Mouse (Mus musculus) forebrain, embryonic 16.5 days (tissue): ENCODE results near the gene Lage3. TPM values are rescaled to one million over a fixed set of nuclear protein-coding genes. Genes with fewer than 3 reads are reported as not detected.
"Not testable (repeated sequence)": the region's sequence is repeated elsewhere in the genome, so short reads cannot be mapped to it uniquely, and the experiment has no call there.

ENCODE experiments used
- ATAC-seq: fragments of 200-750 bp; cut with Nextera tagmentation; 2 replicates; pipeline ENCODE4 v1.8.0; 2017; ENCODE audit warnings: mild to moderate bottlenecking, moderate library complexity
- H3K27ac ChIP-seq: fragments of 300-500 bp; sonication (generic); 2 replicates; pipeline ENCODE4 v1.5.1; 2014; ENCODE audit warnings: low read length, control low read depth
- H3K27me3 ChIP-seq: fragments of 300-500 bp; sonication (generic); replicated peaks from 2 replicates; pipeline ENCODE4 v1.6.1; 2014; ENCODE audit warnings: low read length; ENCODE audit not compliant: control insufficient read depth, insufficient read depth
- H3K36me3 ChIP-seq: fragments of 300-500 bp; sonication (generic); 2 replicates; pipeline ENCODE4 v1.6.1; 2014; ENCODE audit not compliant: control insufficient read depth, insufficient read depth
- H3K4me1 ChIP-seq: fragments of 300-500 bp; sonication (generic); replicated peaks from 2 replicates; pipeline ENCODE4 v1.6.1; 2014; ENCODE audit warnings: low read length; ENCODE audit not compliant: control insufficient read depth, insufficient read depth
- H3K4me2 ChIP-seq: fragments of 300-500 bp; sonication (generic); 2 replicates; pipeline ENCODE4 v1.6.1; 2014; ENCODE audit warnings: mild to moderate bottlenecking, low read length, control low read depth
- H3K4me3 ChIP-seq: fragments of 300-500 bp; sonication (generic); replicated peaks from 2 replicates; pipeline ENCODE4 v1.5.1; 2014; ENCODE audit warnings: mild to moderate bottlenecking, low read length, control low read depth
- H3K9ac ChIP-seq: fragments of 300-500 bp; sonication (generic); replicated peaks from 2 replicates; pipeline ENCODE4 v1.6.1; 2014; ENCODE audit warnings: low read depth, low read length, control low read depth
- H3K9me3 ChIP-seq: fragments of 300-500 bp; sonication (generic); 2 replicates; pipeline ENCODE4 v1.6.1; 2016; ENCODE audit warnings: low read length; ENCODE audit not compliant: control insufficient read depth
- WGBS: fragments of 180-500 bp; shearing (Covaris S2); extraction: QIAGEN DNeasy Blood & Tissue Kit; methylation state at CpG from one replicate; pipeline ENCODE4 v1.1.7; 2014; 5-methylcytosine and 5-hydroxymethylcytosine counted together
- polyA plus RNA-seq: library from polyadenylated mRNA; unstranded; fragments of >200 nt; fragmentation: Nextera tagmentation; extraction: Ambion mirVana; gene quantifications from 2 replicates; pipeline ENCODE4 v1.2.1, GENCODE M21; 2015

Gene Lage3
- polyA plus RNA-seq, 1 experiment from 2014 or later: 68.0 TPM

GRCm38 (mm10) chrX:74357069-74357468, 3.7 kb upstream of the Lage3 start:
- ATAC-seq, H3K4me3 ChIP-seq, H3K36me3 ChIP-seq, H3K9ac ChIP-seq, H3K4me2 ChIP-seq, H3K27ac ChIP-seq, H3K27me3 ChIP-seq, H3K9me3 ChIP-seq, H3K4me1 ChIP-seq: not testable (repeated sequence)
- 90% methylated on average over 2 of the region's 3 CpGs for WGBS

GRCm38 (mm10) chrX:74352645-74353466, 562 bp downstream of the Lage3 start:
- no peaks in the 10 kb centered on the region for H3K9me3 ChIP-seq
- WGBS: 24% methylated on average over 13 of the region's 13 CpGs
- no peaks in the 10 kb centered on the region for H3K36me3 ChIP-seq
- peak overlapping the region; percentile 31; the same call in 1 of the 2 replicates for H3K27ac ChIP-seq
- no peaks in the 10 kb centered on the region for H3K27me3 ChIP-seq
- H3K4me2 ChIP-seq: peak overlapping the region; percentile 64
- ATAC-seq: peak; percentile 58
- peak overlapping the region; percentile 57 for H3K9ac ChIP-seq
- H3K4me1 ChIP-seq: peaks cover 4% of the 10 kb centered on the region; the same call in 1 of the 2 replicates
- peak overlapping the region; percentile 49 for H3K4me3 ChIP-seq

- peaks cover 35% of the 10 kb centered on the region for H3K4me1 ChIP-seq
Measured at GRCm38 (mm10) chrX:74330166-74330930, 23.1 kb downstream of the Lage3 start.

GRCm38 (mm10) chrX:74329215-74329671, 24.2 kb downstream of the Lage3 start:
- Histone ChIP-seq H3K4me2 (peak overlapping the region; percentile 71), H3K9me3 (no peaks in the 10 kb centered on the region), H3K4me1 (peaks cover 35% of the 10 kb centered on the region), H3K27me3 (no peaks in the 10 kb centered on the region), H3K4me3 (peak overlapping the region; percentile 48), H3K27ac (peak overlapping the region; percentile 92), H3K36me3 (no peaks in the 10 kb centered on the region), H3K9ac (peak overlapping the region; percentile 72)
- WGBS: 25% methylated on average over 10 of the region's 10 CpGs
- ATAC-seq: peak; percentile 60

More at GRCm38 (mm10) chrX:74330166-74330930, 23.1 kb downstream of the Lage3 start:
- H3K4me3 ChIP-seq: peak overlapping the region; percentile 48
- ATAC-seq: no peak
- no peaks in the 10 kb centered on the region for H3K9me3 ChIP-seq
- peak overlapping the region; percentile 72 for H3K9ac ChIP-seq
- peak overlapping the region; percentile 71 for H3K4me2 ChIP-seq
- WGBS: 21% methylated on average over 2 of the region's 2 CpGs
- no peaks in the 10 kb centered on the region for H3K27me3 ChIP-seq
- H3K27ac ChIP-seq: peak overlapping the region; percentile 92
- H3K36me3 ChIP-seq: no peaks in the 10 kb centered on the region

GRCm38 (mm10) chrX:74328725-74329161, 24.7 kb downstream of the Lage3 start, which contains the start of gene Plxna3:
Plxna3 (plus strand) TSS chrX:74329066.
- Histone ChIP-seq H3K9me3 (no peaks in the 10 kb centered on the region), H3K4me1 (peaks cover 32% of the 10 kb centered on the region), H3K36me3 (no peaks in the 10 kb centered on the region), H3K27ac (peak within 1 kb of the TSS; percentile 92), H3K4me3 (peak within 1 kb of the TSS; percentile 48), H3K4me2 (peak within 1 kb of the TSS; percentile 71), H3K27me3 (no peaks in the 10 kb centered on the region), H3K9ac (peak within 1 kb of the TSS; percentile 72)
- 22% methylated on average over 20 of the region's 30 CpGs for WGBS
- peak; percentile 91 for ATAC-seq

GRCm38 (mm10) chrX:74312540-74313464, 40.6 kb downstream of the Lage3 start, which contains the start of gene Fam50a:
Fam50a (plus strand) TSS chrX:74313033.
- Histone ChIP-seq H3K9ac (peak within 1 kb of the TSS; percentile 68), H3K4me2 (peak within 1 kb of the TSS; percentile 70), H3K36me3 (peaks cover 2% of the 10 kb centered on the region; the same call in 1 of the 2 replicates), H3K27me3 (no peaks in the 10 kb centered on the region), H3K4me3 (peak within 1 kb of the TSS; percentile 69), H3K4me1 (peaks cover 5% of the 10 kb centered on the region), H3K9me3 (no peaks in the 10 kb centered on the region), H3K27ac (peak within 1 kb of the TSS; percentile 88)
- WGBS: 20% methylated on average over 50 of the region's 59 CpGs
- ATAC-seq: peak; percentile 97

- Histone ChIP-seq H3K27me3 (no peaks in the 10 kb centered on the region), H3K36me3 (peaks cover 6% of the 10 kb centered on the region; the same call in 1 of the 2 replicates), H3K9me3 (no peaks in the 10 kb centered on the region), H3K27ac (peak within 1 kb of the TSS; percentile 96), H3K4me2 (peak within 1 kb of the TSS; percentile 70), H3K4me1 (peaks cover 11% of the 10 kb centered on the region), H3K9ac (peak within 1 kb of the TSS; percentile 76), H3K4me3 (peak within 1 kb of the TSS; percentile 67)
- WGBS: 18% methylated on average over 41 of the region's 41 CpGs
- peak; percentile 84 for ATAC-seq
Measured at GRCm38 (mm10) chrX:74304867-74305700, 48.3 kb downstream of the Lage3 start, which contains the start of gene Gdi1. Gdi1 (plus strand) TSS chrX:74304998.
